Mouse (Mus musculus) layer of hippocampus, adult 9-11 months (tissue): ENCODE measurements around the gene Car1.
"Not testable (repeated sequence)": the region's sequence is repeated elsewhere in the genome, so short reads cannot be mapped to it uniquely, and the experiment has no call there.

ENCODE experiments used
- DNase-seq: peaks from one replicate; pipeline ENCODE4 v3.0.0; 2022

Car1 gene

GRCm38 (mm10) chr3:14808211-14808610, at the start of gene Car1:
TSS of gene Car1 (minus strand) at chr3:14808368.
- no peak for DNase-seq

DNA sequence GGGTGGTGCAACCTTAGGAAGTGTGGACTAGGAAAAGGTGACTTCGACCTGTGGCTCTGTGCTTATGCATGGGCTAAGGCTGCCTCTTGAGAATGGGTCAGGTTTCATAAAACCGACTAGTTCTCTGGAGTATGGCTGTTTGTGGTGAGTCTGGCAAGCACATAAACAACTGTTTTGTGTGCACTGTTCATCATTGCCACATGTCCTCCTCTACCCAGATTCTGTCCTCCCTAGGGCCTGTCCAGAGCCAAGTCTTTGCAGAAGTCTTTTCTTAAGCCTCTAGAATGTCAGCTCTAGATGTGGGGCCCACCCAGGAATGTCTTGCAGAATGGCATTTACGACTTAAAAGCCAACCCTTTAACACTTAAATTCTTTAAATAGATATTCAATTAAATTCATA, 49.7 kb upstream of the Car1 start:
- DNase-seq, result no peak

GRCm38 (mm10) chr3:14854446-14854845, 46.3 kb upstream of the Car1 start:
- no peak for DNase-seq

DNA sequence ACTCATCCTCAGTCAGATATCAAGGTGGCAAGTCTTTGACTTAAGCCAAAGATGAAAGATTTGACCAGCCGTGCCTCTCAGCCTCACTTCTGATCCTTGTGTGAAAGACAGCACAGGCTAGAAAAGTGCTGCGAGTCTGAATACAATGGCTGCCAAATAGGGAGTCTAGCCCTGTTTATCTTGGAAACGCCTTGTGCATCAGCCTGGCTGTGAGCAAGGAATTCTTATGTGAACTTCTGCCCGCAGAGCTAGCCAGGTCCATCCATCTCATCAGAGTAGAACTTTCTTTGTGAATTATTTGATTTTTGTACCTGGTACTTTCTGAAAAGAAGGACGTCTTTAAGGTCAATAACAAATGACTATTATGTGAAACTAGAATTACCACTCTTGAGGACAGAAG, 45.8 kb upstream of the Car1 start:
- DNase-seq, result no peak

- DNase-seq, result no peak
Measured at GRCm38 (mm10) chr3:14848587-14849254, 40.6 kb upstream of the Car1 start.

DNA sequence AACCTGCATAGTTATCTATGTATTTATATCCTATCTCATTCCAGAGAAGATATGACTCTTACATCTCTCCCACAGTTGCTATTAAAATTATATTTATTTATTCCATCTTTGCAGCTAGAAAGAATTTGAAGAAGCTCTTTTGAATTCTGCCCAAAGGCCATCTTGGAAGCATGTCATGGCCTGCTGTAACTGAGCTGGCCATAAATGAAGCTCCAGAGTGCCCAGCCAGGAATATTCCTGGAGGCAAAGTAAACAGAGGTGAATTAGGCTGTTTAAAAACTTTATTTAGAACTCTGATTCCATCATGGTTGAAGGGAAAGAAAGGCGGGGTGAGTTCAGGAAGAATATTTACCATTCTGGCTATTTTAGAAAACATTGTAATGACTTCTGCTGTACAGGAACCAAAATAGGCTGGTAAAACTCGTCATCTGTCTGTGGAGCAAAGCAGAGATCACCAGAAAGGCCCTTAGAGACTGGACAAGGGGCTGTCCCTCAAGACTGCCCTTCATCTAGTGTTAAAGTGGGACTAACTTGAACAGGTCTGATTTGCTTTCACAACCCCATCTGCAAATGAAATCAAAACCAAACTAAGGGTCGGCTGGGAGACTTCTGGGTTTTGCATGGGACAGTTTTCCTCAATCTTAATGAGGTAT, 31.4 kb upstream of the Car1 start:
- DNase-seq, result no peak

- DNase-seq, result no peak
Measured at GRCm38 (mm10) chr3:14838936-14839335, 30.8 kb upstream of the Car1 start.

GRCm38 (mm10) chr3:14832766-14833165, 24.6 kb upstream of the Car1 start:
- DNase-seq, result peak; percentile 2

- no peak for DNase-seq
Measured at GRCm38 (mm10) chr3:14831219-14831835, 23.2 kb upstream of the Car1 start.

DNA sequence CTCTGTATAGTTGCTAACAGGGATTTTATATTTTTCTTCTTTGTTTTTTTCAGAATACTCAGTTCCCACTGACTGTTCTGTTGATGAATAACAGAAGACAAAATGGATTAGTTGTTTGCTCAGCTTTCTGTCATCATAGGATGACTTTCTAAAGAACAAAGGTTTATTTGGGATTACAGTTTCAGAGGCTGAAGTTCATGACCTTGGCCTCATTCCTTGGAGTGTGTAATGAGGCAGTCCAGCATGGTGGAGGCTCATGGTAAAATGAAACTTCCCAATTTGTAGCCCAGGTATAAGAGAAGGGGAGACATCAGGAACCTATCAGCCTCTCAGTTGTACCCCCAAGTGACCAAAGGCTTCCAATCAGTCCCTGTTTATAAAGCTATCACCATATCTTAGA, 20.7 kb upstream of the Car1 start:
- DNase-seq, result no peak

DNA sequence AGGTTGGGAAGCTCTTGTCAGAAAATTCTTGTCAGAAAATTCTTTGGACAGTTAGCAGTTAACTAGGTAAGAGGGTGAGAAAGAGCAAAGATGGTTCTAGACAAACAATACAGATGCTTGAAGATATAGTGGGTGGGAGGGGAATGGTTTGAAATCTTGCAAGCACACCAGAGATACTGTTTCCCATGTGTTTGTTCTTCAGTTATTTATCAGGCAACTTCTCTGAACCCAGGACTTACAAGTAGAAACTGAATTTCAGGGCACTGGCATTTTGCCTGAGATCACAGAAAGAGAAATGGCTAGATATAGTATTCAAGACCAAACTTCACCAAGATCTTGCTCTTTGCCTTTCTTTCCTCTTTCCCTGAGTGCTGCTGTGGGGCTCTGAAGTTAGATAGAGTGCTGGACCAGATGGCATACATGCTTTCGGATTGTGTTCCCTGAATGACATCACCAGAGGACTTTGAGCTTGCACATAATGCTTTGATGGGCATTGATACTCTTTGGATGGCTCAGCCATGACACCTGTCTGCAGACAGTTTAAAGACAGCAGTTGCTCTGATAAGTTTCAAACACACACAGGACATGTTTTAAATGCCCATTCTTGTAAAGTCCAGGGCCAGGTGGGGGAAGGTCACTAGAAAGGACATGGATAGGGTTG, 11.8 kb upstream of the Car1 start:
- DNase-seq, result no peak

DNA sequence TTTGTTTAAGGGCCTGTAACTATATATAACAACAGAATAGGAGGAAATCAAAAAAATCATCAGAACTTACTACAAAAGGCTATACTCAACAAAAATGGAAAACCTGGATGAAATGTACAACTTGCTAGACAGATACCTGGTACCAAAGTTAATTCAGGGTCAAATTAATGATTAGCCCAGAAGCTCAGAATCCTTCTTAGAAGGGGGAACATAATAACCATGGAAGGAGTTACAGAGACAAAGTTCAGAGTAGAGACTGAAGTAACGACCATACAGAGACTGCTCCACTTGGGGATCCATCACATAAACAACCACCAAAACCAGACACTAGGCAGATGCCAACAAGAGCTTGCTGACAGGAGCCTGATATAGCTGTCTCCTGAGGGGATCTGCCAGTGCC, 7.2 kb upstream of the Car1 start:
- DNase-seq, result not testable (repeated sequence)

DNA sequence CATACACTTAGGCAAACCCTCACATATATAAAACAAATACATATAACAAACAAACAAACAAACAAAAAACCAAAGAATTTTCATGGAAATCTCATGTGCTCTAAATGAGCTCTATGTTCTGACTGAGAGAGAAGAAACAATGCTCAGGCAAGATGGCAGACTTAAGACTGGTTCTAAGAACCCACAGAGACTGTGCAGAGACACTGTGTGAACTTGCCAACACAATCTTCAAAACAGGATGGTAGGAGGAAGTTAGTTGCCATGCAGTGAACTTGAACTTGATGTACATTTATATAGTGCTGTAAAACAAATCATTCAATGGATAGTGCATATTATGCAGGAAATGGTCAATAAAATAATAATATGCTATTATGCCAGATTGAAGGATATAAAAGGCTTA, 1.5 kb downstream of the Car1 start:
- no peak for DNase-seq

DNA sequence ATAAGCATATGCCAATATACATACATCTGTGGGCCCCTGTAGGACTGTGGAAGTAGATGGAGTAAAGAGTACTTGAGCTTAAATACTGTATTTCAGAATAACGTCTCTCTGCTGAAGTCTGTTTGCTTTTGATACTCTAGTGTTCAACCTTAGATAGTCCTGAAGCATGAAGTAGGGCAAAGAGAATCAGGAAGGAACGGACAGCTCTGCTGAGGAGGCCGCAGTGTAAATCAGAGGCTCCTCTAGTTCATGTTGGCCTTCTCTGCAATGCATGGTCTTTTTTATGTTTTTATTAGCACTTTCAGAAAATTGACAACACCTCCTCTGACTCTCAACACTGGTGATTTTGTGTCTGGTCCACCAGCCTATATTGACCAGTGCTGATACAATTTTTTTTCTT, 2.2 kb downstream of the Car1 start:
- DNase-seq, result no peak

DNA sequence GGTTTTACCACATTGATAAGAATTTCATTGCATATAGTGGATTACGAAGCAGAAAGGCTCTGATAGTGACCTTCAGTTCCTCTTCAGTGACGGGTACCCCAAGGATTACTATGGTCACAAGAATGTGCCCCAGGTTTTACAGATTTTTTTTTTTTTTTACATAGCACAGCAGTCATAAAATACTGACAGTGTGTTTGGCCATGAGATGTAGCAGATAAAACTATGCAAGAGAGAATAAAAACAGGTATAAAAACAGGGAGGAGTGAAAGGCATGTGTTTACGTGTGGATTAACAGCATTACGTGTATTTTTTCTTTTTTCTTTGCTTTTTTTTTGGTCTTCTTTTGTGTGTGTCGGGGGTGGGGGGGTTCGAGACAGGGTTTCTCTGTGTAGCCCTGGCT, 3.3 kb downstream of the Car1 start:
- DNase-seq, result no peak

- no peak for DNase-seq
Measured at GRCm38 (mm10) chr3:14797069-14797468, 11.1 kb downstream of the Car1 start.

- DNase-seq, result no peak
Measured at GRCm38 (mm10) chr3:14795292-14796020, 12.7 kb downstream of the Car1 start.

DNA sequence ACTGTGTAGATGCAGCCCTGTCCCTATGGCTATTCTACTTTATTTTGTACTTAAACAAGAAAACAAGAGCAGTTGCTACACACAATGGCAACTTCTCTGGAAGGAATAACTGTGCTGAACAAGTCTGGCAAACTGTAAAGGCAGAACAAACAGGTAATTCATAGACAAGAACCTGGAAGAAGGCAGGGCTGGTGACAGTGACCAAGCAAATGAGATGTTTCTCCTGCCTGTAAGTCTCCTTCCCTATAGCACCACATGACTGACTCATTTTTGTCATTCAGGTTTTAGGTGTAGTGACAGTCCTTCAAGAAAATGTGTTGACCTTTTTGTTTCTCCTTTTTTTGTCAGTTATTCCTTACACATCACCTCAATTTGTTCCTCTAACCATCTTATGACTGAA, 16.1 kb downstream of the Car1 start:
- no peak for DNase-seq

DNA sequence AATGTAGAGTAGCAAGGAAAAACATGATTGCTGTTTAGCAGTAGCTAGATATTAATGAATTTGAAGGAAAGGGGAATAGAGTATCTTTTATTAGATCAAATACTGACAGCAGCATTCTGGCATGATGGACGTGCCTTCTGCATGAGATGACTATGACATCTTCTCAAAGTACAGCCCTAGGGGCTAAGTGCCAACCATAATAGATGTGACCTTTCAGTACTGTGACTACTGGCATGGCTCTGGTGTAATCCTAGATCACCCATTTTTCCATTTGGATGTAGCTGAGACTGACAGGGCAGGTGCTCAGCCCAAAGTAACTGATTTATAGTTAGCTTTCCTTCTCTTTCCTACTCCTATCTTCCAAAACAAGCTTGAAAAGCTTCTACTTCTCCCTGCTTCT, 20.6 kb downstream of the Car1 start:
- no peak for DNase-seq

GRCm38 (mm10) chr3:14787136-14787535, 21.0 kb downstream of the Car1 start:
- DNase-seq, result no peak

GRCm38 (mm10) chr3:14786551-14787079, 21.6 kb downstream of the Car1 start:
- DNase-seq, result no peak

- no peak for DNase-seq
Measured at GRCm38 (mm10) chr3:14785353-14785752, 22.8 kb downstream of the Car1 start.

- DNase-seq, result not testable (repeated sequence)
Measured at GRCm38 (mm10) chr3:14783198-14783597, 25.0 kb downstream of the Car1 start.
